Mouse (Mus musculus) stomach, postnatal 0 days (tissue): ENCODE results near the gene Mier1. TPM values are rescaled to one million over a fixed set of nuclear protein-coding genes. Genes with fewer than 3 reads are reported as not detected.

Source experiments
- ATAC-seq: fragments of 200-750 bp; cut with Nextera tagmentation; 2 replicates; pipeline ENCODE4 v1.8.0; 2017; ENCODE audit not compliant: low FRiP score, low TSS enrichment
- DNase-seq: peaks from one replicate; pipeline ENCODE4 v3.0.0-alpha.2; 2016; ENCODE audit warnings: low spot score
- H3K27ac ChIP-seq: fragments of 300-500 bp; sonication (generic); replicated peaks from 2 replicates; pipeline ENCODE4 v1.5.1; 2014; ENCODE audit warnings: mild to moderate bottlenecking, control low read depth
- H3K27me3 ChIP-seq: fragments of 300-500 bp; sonication (generic); 2 replicates; pipeline ENCODE4 v1.6.1; 2014; ENCODE audit warnings: low read length; ENCODE audit not compliant: control insufficient read depth, insufficient read depth
- H3K36me3 ChIP-seq: fragments of 300-500 bp; sonication (generic); 2 replicates; pipeline ENCODE4 v1.6.1; 2014; ENCODE audit warnings: low read length, mixed read lengths; ENCODE audit not compliant: control insufficient read depth, insufficient read depth
- H3K4me1 ChIP-seq: fragments of 300-500 bp; sonication (generic); replicated peaks from 2 replicates; pipeline ENCODE4 v1.6.1; 2014; ENCODE audit warnings: antibody characterized with exemption; ENCODE audit not compliant: control insufficient read depth, insufficient read depth
- H3K4me2 ChIP-seq: fragments of 300-500 bp; sonication (generic); replicated peaks from 2 replicates; pipeline ENCODE4 v1.6.1; 2014; ENCODE audit warnings: low read depth, mild to moderate bottlenecking, control low read depth, moderate library complexity
- H3K4me3 ChIP-seq: fragments of 300-500 bp; sonication (generic); 2 replicates; pipeline ENCODE4 v1.5.1; 2014; ENCODE audit warnings: low read depth, low read length, control low read depth
- H3K9ac ChIP-seq: fragments of 300-500 bp; sonication (generic); 2 replicates; pipeline ENCODE4 v1.6.1; 2014; ENCODE audit warnings: mild to moderate bottlenecking, low read length, control low read depth, mixed read lengths
- H3K9me3 ChIP-seq: fragments of 300-500 bp; sonication (generic); 2 replicates; pipeline ENCODE4 v1.6.1; 2016; ENCODE audit warnings: low read length; ENCODE audit not compliant: control insufficient read depth
- CTCF ChIP-seq: IDR thresholded peaks from 2 replicates; pipeline ENCODE4 v1.5.1; 2016; ENCODE audit warnings: antibody characterized with exemption, low read depth, mild to moderate bottlenecking, moderate library complexity
- EP300 ChIP-seq: optimal IDR thresholded peaks from 2 replicates; pipeline ENCODE3; 2016; ENCODE audit warnings: antibody characterized with exemption
- WGBS: fragments of 180-500 bp; shearing (Covaris S2); extraction: QIAGEN DNeasy Blood & Tissue Kit; methylation state at CpG from one replicate; pipeline ENCODE4 v1.1.7; 2014; 5-methylcytosine and 5-hydroxymethylcytosine counted together
- polyA plus RNA-seq: library from polyadenylated mRNA; unstranded; fragments of >200 nt; fragmentation: Nextera tagmentation; extraction: Ambion mirVana; gene quantifications from 2 replicates; pipeline ENCODE4 v1.2.1, GENCODE M21; 2015

The Mier1 gene
- polyA plus RNA-seq, 1 experiment from 2014 or later, result 31.1 TPM

- H3K36me3 ChIP-seq, result peaks cover 12% of the 10 kb centered on the region
- no peak overlapping the region for H3K4me3 ChIP-seq
- no peak overlapping the region for H3K9ac ChIP-seq
- DNase-seq (no peak), ATAC-seq (no peak)
- H3K4me2 ChIP-seq, result no peak overlapping the region
- H3K27ac ChIP-seq, result no peak overlapping the region
- H3K4me1 ChIP-seq, result no peaks in the 10 kb centered on the region
- H3K27me3 ChIP-seq, result no peaks in the 10 kb centered on the region
- TF ChIP-seq EP300 (no peak), CTCF (no peak)
- WGBS, result 89% methylated on average over 3 of the region's 3 CpGs
- no peaks in the 10 kb centered on the region for H3K9me3 ChIP-seq
These were observed 57.1 kb downstream of the Mier1 start for GRCm38 (mm10) chr4:103171256-103171655.

- ATAC-seq (no peak), DNase-seq (no peak)
- H3K36me3 ChIP-seq, result peaks cover 12% of the 10 kb centered on the region
- H3K27me3 ChIP-seq, result no peaks in the 10 kb centered on the region
- no peak overlapping the region for H3K27ac ChIP-seq
- 0 out of 2 replicates have a peak, but pooled peaks cover 2% of the 10 kb centered on the region for H3K4me1 ChIP-seq
- no peak for TF ChIP-seq EP300
- TF ChIP-seq CTCF, result no peak
- H3K4me2 ChIP-seq, result no peak overlapping the region
- H3K4me3 ChIP-seq, result no peak overlapping the region
- H3K9me3 ChIP-seq, result no peaks in the 10 kb centered on the region
- WGBS, result 55% methylated on average over 6 of the region's 6 CpGs
- no peak overlapping the region for H3K9ac ChIP-seq
These were observed 59.3 kb downstream of the Mier1 start for GRCm38 (mm10) chr4:103173507-103173906.

GRCm38 (mm10) chr4:103174001-103174400, 59.8 kb downstream of the Mier1 start:
- Histone ChIP-seq H3K4me2 (no peak overlapping the region), H3K9ac (no peak overlapping the region), H3K27ac (no peak overlapping the region), H3K4me1 (0 out of 2 replicates have a peak, but pooled peaks cover 2% of the 10 kb centered on the region), H3K4me3 (no peak overlapping the region), H3K9me3 (no peaks in the 10 kb centered on the region), H3K27me3 (no peaks in the 10 kb centered on the region), H3K36me3 (peaks cover 12% of the 10 kb centered on the region)
- TF ChIP-seq CTCF (no peak), EP300 (no peak)
- DNase-seq, result no peak
- 80% methylated on average over 7 of the region's 7 CpGs for WGBS
- ATAC-seq, result no peak

- DNase-seq (no peak), ATAC-seq (no peak)
- no peak overlapping the region for H3K9ac ChIP-seq
- TF ChIP-seq EP300 (no peak), CTCF (no peak)
- no peaks in the 10 kb centered on the region for H3K9me3 ChIP-seq
- no peak overlapping the region for H3K4me2 ChIP-seq
- 87% methylated on average over 1 of the region's 1 CpGs for WGBS
- H3K4me3 ChIP-seq, result no peak overlapping the region
- H3K27ac ChIP-seq, result peak overlapping the region; percentile 82
- H3K36me3 ChIP-seq, result peaks cover 4% of the 10 kb centered on the region; the same call in 1 of the 2 replicates
- H3K4me1 ChIP-seq, result 0 out of 2 replicates have a peak, but pooled peaks cover 5% of the 10 kb centered on the region
- no peaks in the 10 kb centered on the region for H3K27me3 ChIP-seq
These were observed 63.5 kb downstream of the Mier1 start for GRCm38 (mm10) chr4:103177681-103178080.

GRCm38 (mm10) chr4:103178635-103179318, 64.6 kb downstream of the Mier1 start:
- Histone ChIP-seq H3K4me1 (0 out of 2 replicates have a peak, but pooled peaks cover 5% of the 10 kb centered on the region), H3K36me3 (peaks cover 8% of the 10 kb centered on the region), H3K9ac (no peak overlapping the region), H3K4me3 (no peak overlapping the region), H3K27me3 (no peaks in the 10 kb centered on the region), H3K27ac (peak overlapping the region; percentile 82), H3K9me3 (no peaks in the 10 kb centered on the region), H3K4me2 (no peak overlapping the region)
- DNase-seq, result no peak
- peak; percentile 38; the same call in 1 of the 2 replicates for ATAC-seq
- TF ChIP-seq CTCF, result no peak
- no peak for TF ChIP-seq EP300
- 41% methylated on average over 7 of the region's 7 CpGs for WGBS

GRCm38 (mm10) chr4:103179581-103179980, 65.4 kb downstream of the Mier1 start:
- Histone ChIP-seq H3K9me3 (no peaks in the 10 kb centered on the region), H3K36me3 (peaks cover 12% of the 10 kb centered on the region), H3K4me2 (no peak overlapping the region), H3K27me3 (no peaks in the 10 kb centered on the region), H3K27ac (peak overlapping the region; percentile 70), H3K9ac (no peak overlapping the region), H3K4me1 (0 out of 2 replicates have a peak, but pooled peaks cover 5% of the 10 kb centered on the region), H3K4me3 (no peak overlapping the region)
- TF ChIP-seq CTCF (no peak), EP300 (no peak)
- WGBS, result 54% methylated on average over 3 of the region's 3 CpGs
- no peak for DNase-seq
- ATAC-seq, result peak; percentile 38; the same call in 1 of the 2 replicates
